Mouse (Mus musculus): ENCODE data around the gene Lamc1.

GRCm38 (mm10) chr1:153326226-153326625 lies 6.4 kb downstream of the Lamc1 start:
- TF ChIP-seq CTCF (IDR thresholded peaks at IDR 0.05) (no peak), EP300 (IDR thresholded peaks at IDR 0.05) (no peak)
